Mouse (Mus musculus) cerebellum, postnatal 14 days (tissue): ENCODE measurements at regions not wholly inside any gene's neighbourhood (a gene's known extent, or its start where the extent isn't known, plus 50 kb on each side); places are given as distances from the start of the nearest gene placed in this dataset.

ENCODE experiments used
- DNase-seq, 2 experiments: peaks; one replicate each; pipeline ENCODE4 v3.0.0; 2021; ENCODE audit warnings: mixed read lengths in 2 of 2

- DNase-seq = no peak
Observed at GRCm38 (mm10) chr8:44656031-44656430, 279.2 kb upstream of the Fat1 start.

GRCm38 (mm10) chr8:44656470-44656869 lies 278.8 kb upstream of the Fat1 start:
- no peak for DNase-seq

- DNase-seq = peak; percentile 11 to 22
Observed at GRCm38 (mm10) chr8:44661696-44662095, 273.6 kb upstream of the Fat1 start.

- DNase-seq = no peak
Observed at GRCm38 (mm10) chr8:44687126-44687525, 248.1 kb upstream of the Fat1 start.

- DNase-seq = peak; percentile 61 to 82
Observed at GRCm38 (mm10) chr8:44689837-44690592, 245.2 kb upstream of the Fat1 start.

GRCm38 (mm10) chr8:44690593-44690950 lies 244.7 kb upstream of the Fat1 start:
- peak; percentile 77 to 86 for DNase-seq

GRCm38 (mm10) chr8:44691140-44691539 lies 244.1 kb upstream of the Fat1 start:
- peak; percentile 80 to 89 for DNase-seq

- peak; percentile 18 to 56 for DNase-seq
Observed at GRCm38 (mm10) chr8:44692036-44692688, 243.1 kb upstream of the Fat1 start.

GRCm38 (mm10) chr8:44694861-44695260 lies 240.4 kb upstream of the Fat1 start:
- DNase-seq = peak; percentile 18 to 41

GRCm38 (mm10) chr8:44696066-44696853 lies 239.0 kb upstream of the Fat1 start:
- DNase-seq = peak; percentile 74

- DNase-seq = peak in 1 of 2 experiments; percentile 9
Observed at GRCm38 (mm10) chr8:44699384-44700105, 235.7 kb upstream of the Fat1 start.

- no peak for DNase-seq
Observed at GRCm38 (mm10) chr8:44704595-44705265, 230.5 kb upstream of the Fat1 start.

- no peak for DNase-seq
Observed at GRCm38 (mm10) chr8:44708659-44709170, 226.5 kb upstream of the Fat1 start.

GRCm38 (mm10) chr8:44709171-44709940 lies 225.9 kb upstream of the Fat1 start:
- no peak for DNase-seq

- DNase-seq = no peak
Observed at GRCm38 (mm10) chr8:44734577-44734976, 200.7 kb upstream of the Fat1 start.

GRCm38 (mm10) chr8:44735801-44736200 lies 199.4 kb upstream of the Fat1 start:
- DNase-seq = peak; percentile 64 to 72

GRCm38 (mm10) chr8:44743353-44743752 lies 191.9 kb upstream of the Fat1 start:
- no peak for DNase-seq

GRCm38 (mm10) chr8:44744991-44745658 lies 190.1 kb upstream of the Fat1 start:
- no peak for DNase-seq

GRCm38 (mm10) chr8:44758727-44759126 lies 176.5 kb upstream of the Fat1 start:
- peak in 1 of 2 experiments; percentile 26 for DNase-seq

GRCm38 (mm10) chr8:44762731-44763130 lies 172.5 kb upstream of the Fat1 start:
- DNase-seq = no peak

GRCm38 (mm10) chr8:44765194-44765593 lies 170.1 kb upstream of the Fat1 start:
- DNase-seq = no peak
